Mouse (Mus musculus): ENCODE results near the gene Gapdh. TPM values are rescaled to one million over a fixed set of nuclear protein-coding genes. Genes with fewer than 3 reads are reported as not detected.

The Gapdh gene
- polyA plus RNA-seq, 2 experiments, result 1,040 to 1,875 TPM

DNA sequence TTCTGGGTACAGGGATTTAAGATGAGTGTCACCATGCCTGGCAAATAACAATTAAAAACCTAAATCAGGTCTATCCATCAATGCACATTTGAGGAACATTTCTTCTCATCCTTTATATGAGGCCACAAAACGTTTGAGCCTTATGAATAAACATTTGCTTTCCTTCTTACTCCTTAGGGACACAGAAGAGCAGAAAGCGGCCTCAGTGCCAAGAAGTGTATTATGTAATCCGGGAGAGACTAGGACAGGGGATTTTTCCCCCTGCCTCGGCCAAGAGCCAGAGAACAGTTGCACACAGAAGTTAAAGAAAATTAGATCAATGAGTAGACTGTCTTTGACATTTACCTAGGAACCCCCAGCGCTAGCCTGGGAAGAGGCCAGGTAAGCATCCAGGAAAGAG lies 15.9 kb upstream of the Gapdh start:
- WGBS (ENCODE audit: insufficient replicate concordance), result 75% methylated on average over 5 of the region's 5 CpGs
- Histone ChIP-seq H3K36me3 (replicated peaks; ENCODE audit: control insufficient read depth, insufficient read depth, low read depth) (peaks cover 100% of the 10 kb centered on the region), H3K9me3 (ENCODE audit: control insufficient read depth, low read length) (no peaks in the 10 kb centered on the region), H3K4me2 (ENCODE audit: low read depth) (no peak overlapping the region), H3K27ac (no peak overlapping the region), H3K4me3 (ENCODE audit: insufficient read depth in 1 of 2, low read depth in 2 of 2, low read length in 2 of 2) (no peak overlapping the region), H3K27me3 (ENCODE audit: control insufficient read depth, insufficient read depth, low read length) (no peaks in the 10 kb centered on the region), H3K9ac (replicated peaks) (no peak overlapping the region), H3K4me1 (replicated peaks; ENCODE audit: control insufficient read depth in 2 of 2, insufficient read depth in 2 of 2, low read length in 1 of 2) (no peaks in the 10 kb centered on the region)
- no peak for DNase-seq (ENCODE audit: low read depth in 3 of 3, low spot score in 3 of 3)
- ATAC-seq (ENCODE audit: insufficient read depth), result no peak
- no peak for TF ChIP-seq EP300 (IDR thresholded peaks at IDR 0.05; ENCODE audit: low read depth)
- no peak for TF ChIP-seq CTCF (IDR thresholded peaks at IDR 0.05; ENCODE audit: low read depth)

GRCm38 (mm10) chr6:125179601-125180000 lies 13.3 kb upstream of the Gapdh start:
- Histone ChIP-seq H3K36me3 (replicated peaks; ENCODE audit: control insufficient read depth, insufficient read depth, low read depth) (peaks cover 100% of the 10 kb centered on the region), H3K4me1 (replicated peaks; ENCODE audit: control insufficient read depth in 2 of 2, insufficient read depth in 2 of 2, low read length in 1 of 2) (no peaks in the 10 kb centered on the region), H3K9ac (replicated peaks) (no peak overlapping the region), H3K4me2 (ENCODE audit: low read depth) (no peak overlapping the region), H3K27me3 (ENCODE audit: control insufficient read depth, insufficient read depth, low read length) (no peaks in the 10 kb centered on the region), H3K9me3 (ENCODE audit: control insufficient read depth, low read length) (no peaks in the 10 kb centered on the region), H3K4me3 (ENCODE audit: insufficient read depth in 1 of 2, low read depth in 2 of 2, low read length in 2 of 2) (no peak overlapping the region), H3K27ac (no peak overlapping the region)
- no peak for DNase-seq (ENCODE audit: low read depth in 3 of 3, low spot score in 3 of 3)
- no peak for ATAC-seq (ENCODE audit: insufficient read depth)
- no peak for TF ChIP-seq EP300 (IDR thresholded peaks at IDR 0.05; ENCODE audit: low read depth)
- WGBS (ENCODE audit: insufficient replicate concordance), result 94% methylated on average over 7 of the region's 7 CpGs

GRCm38 (mm10) chr6:125175469-125175868 lies 9.2 kb upstream of the Gapdh start:
- Histone ChIP-seq H3K27ac (no peak overlapping the region), H3K27me3 (ENCODE audit: control insufficient read depth, insufficient read depth, low read length) (no peaks in the 10 kb centered on the region), H3K9me3 (ENCODE audit: control insufficient read depth, low read length) (no peaks in the 10 kb centered on the region), H3K4me2 (ENCODE audit: low read depth) (no peak overlapping the region), H3K9ac (replicated peaks) (no peak overlapping the region), H3K36me3 (replicated peaks; ENCODE audit: control insufficient read depth, insufficient read depth, low read depth) (peaks cover 100% of the 10 kb centered on the region), H3K4me3 (ENCODE audit: insufficient read depth in 1 of 2, low read depth in 2 of 2, low read length in 2 of 2) (no peak overlapping the region), H3K4me1 (replicated peaks; ENCODE audit: control insufficient read depth in 2 of 2, insufficient read depth in 2 of 2, low read length in 1 of 2) (no peaks in the 10 kb centered on the region)
- WGBS (ENCODE audit: insufficient replicate concordance), result 94% methylated on average over 5 of the region's 5 CpGs
- ATAC-seq (ENCODE audit: insufficient read depth) (no peak), DNase-seq (ENCODE audit: low read depth in 3 of 3, low spot score in 3 of 3) (no peak)
- TF ChIP-seq CTCF (IDR thresholded peaks at IDR 0.05; ENCODE audit: low read depth) (no peak), EP300 (IDR thresholded peaks at IDR 0.05; ENCODE audit: low read depth) (no peak)

DNA sequence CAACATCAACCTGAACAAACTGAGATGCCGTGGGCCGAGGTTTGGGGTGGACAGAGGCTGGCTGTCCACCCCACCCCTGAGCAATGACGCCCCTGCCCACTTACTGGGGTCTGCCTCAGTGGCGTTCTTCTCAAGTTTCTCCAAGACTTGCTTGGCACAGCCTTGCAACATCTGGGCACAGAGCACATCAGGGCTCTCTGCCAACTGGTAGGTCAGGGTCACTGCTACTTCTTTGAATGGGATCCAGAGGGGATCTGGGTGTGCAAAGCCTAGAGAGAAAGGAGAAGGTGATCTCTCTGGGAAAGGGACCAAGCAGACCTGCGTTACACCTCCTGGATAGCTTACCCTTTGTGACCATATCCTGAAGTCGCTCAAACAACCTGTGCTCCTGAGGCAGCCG lies 7.0 kb upstream of the Gapdh start:
- H3K9ac ChIP-seq (replicated peaks), result no peak overlapping the region
- H3K36me3 ChIP-seq (replicated peaks; ENCODE audit: control insufficient read depth, insufficient read depth, low read depth), result peaks cover 100% of the 10 kb centered on the region
- H3K4me2 ChIP-seq (ENCODE audit: low read depth), result no peak overlapping the region
- no peak for ATAC-seq (ENCODE audit: insufficient read depth)
- H3K27me3 ChIP-seq (ENCODE audit: control insufficient read depth, insufficient read depth, low read length), result no peaks in the 10 kb centered on the region
- H3K4me1 ChIP-seq (replicated peaks; ENCODE audit: control insufficient read depth in 2 of 2, insufficient read depth in 2 of 2, low read length in 1 of 2), result no peaks in the 10 kb centered on the region
- WGBS (ENCODE audit: insufficient replicate concordance), result 93% methylated on average over 7 of the region's 7 CpGs
- DNase-seq (ENCODE audit: low read depth in 3 of 3, low spot score in 3 of 3), result no peak
- no peaks in the 10 kb centered on the region for H3K9me3 ChIP-seq (ENCODE audit: control insufficient read depth, low read length)
- no peak overlapping the region for H3K27ac ChIP-seq
- TF ChIP-seq EP300 (IDR thresholded peaks at IDR 0.05; ENCODE audit: low read depth), result no peak
- TF ChIP-seq CTCF (IDR thresholded peaks at IDR 0.05; ENCODE audit: low read depth), result no peak
- no peak overlapping the region for H3K4me3 ChIP-seq (ENCODE audit: insufficient read depth in 1 of 2, low read depth in 2 of 2, low read length in 2 of 2)

GRCm38 (mm10) chr6:125172474-125172873 lies 6.2 kb upstream of the Gapdh start:
- peaks cover 99% of the 10 kb centered on the region for H3K36me3 ChIP-seq (replicated peaks; ENCODE audit: control insufficient read depth, insufficient read depth, low read depth)
- no peak overlapping the region for H3K4me3 ChIP-seq (ENCODE audit: insufficient read depth in 1 of 2, low read depth in 2 of 2, low read length in 2 of 2)
- H3K27me3 ChIP-seq (ENCODE audit: control insufficient read depth, insufficient read depth, low read length), result no peaks in the 10 kb centered on the region
- DNase-seq (ENCODE audit: low read depth in 3 of 3, low spot score in 3 of 3), result no peak
- H3K4me2 ChIP-seq (ENCODE audit: low read depth), result no peak overlapping the region
- WGBS (ENCODE audit: insufficient replicate concordance), result 55% methylated on average over 2 of the region's 2 CpGs
- no peak overlapping the region for H3K9ac ChIP-seq (replicated peaks)
- 0 out of 2 replicates have a peak, but pooled peaks have one; percentile 4 for ATAC-seq (ENCODE audit: insufficient read depth)
- TF ChIP-seq EP300 (IDR thresholded peaks at IDR 0.05; ENCODE audit: low read depth), result no peak
- no peak for TF ChIP-seq CTCF (IDR thresholded peaks at IDR 0.05; ENCODE audit: low read depth)
- peaks cover 3 to 4% of the 10 kb centered on the region in 2 experiments; a peak in 3 of 4 replicates for H3K4me1 ChIP-seq (replicated peaks; ENCODE audit: control insufficient read depth in 2 of 2, insufficient read depth in 2 of 2, low read length in 1 of 2)
- no peak overlapping the region for H3K27ac ChIP-seq
- no peaks in the 10 kb centered on the region for H3K9me3 ChIP-seq (ENCODE audit: control insufficient read depth, low read length)
